Mouse (Mus musculus): ENCODE results near the gene Znhit3. TPM values are rescaled to one million over a fixed set of nuclear protein-coding genes. Genes with fewer than 3 reads are reported as not detected.

Znhit3 gene
- polyA plus RNA-seq, 1 experiment from 2014 or later, result 21.8 TPM

GRCm38 (mm10) chr11:84943948-84944347, 27.8 kb upstream of the Znhit3 start:
- Histone ChIP-seq H3K27me3 (ENCODE audit: insufficient read depth, low read length) (peaks cover 18% of the 10 kb centered on the region; the same call in 1 of the 2 replicates), H3K4me3 (ENCODE audit: low read depth, low read length) (no peak overlapping the region), H3K27ac (ENCODE audit: low read depth) (no peak overlapping the region)

GRCm38 (mm10) chr11:84940140-84940539, 24.0 kb upstream of the Znhit3 start:
- no peak for TF ChIP-seq EP300 (IDR thresholded peaks at IDR 0.05; ENCODE audit: low read depth)
- Histone ChIP-seq H3K27me3 (ENCODE audit: insufficient read depth, low read length) (peaks cover 16% of the 10 kb centered on the region; the same call in 1 of the 2 replicates), H3K36me3 (replicated peaks; ENCODE audit: insufficient read depth, low read length) (no peaks in the 10 kb centered on the region), H3K27ac (ENCODE audit: low read depth) (no peak overlapping the region), H3K4me1 (ENCODE audit: insufficient read depth) (no peaks in the 10 kb centered on the region), H3K9ac (replicated peaks) (no peak overlapping the region), H3K9me3 (ENCODE audit: low read length) (no peaks in the 10 kb centered on the region), H3K4me3 (ENCODE audit: low read depth, low read length) (no peak overlapping the region), H3K4me2 (ENCODE audit: low read depth, low read length) (no peak overlapping the region)
- no peak for ATAC-seq
- DNase-seq, result no peak
- WGBS (ENCODE audit: insufficient replicate concordance), result 74% methylated on average over 10 of the region's 10 CpGs

More at GRCm38 (mm10) chr11:84943948-84944347, 27.8 kb upstream of the Znhit3 start:
- ATAC-seq, result no peak
- Histone ChIP-seq H3K9me3 (ENCODE audit: low read length) (no peaks in the 10 kb centered on the region), H3K36me3 (replicated peaks; ENCODE audit: insufficient read depth, low read length) (no peaks in the 10 kb centered on the region), H3K9ac (replicated peaks) (no peak overlapping the region), H3K4me1 (ENCODE audit: insufficient read depth) (peaks cover 3% of the 10 kb centered on the region; the same call in 1 of the 2 replicates), H3K4me2 (ENCODE audit: low read depth, low read length) (no peak overlapping the region; the same call in 1 of the 2 replicates)
- peak; percentile 65 for DNase-seq
- 1% methylated on average over 15 of the region's 15 CpGs for WGBS (ENCODE audit: insufficient replicate concordance)
- TF ChIP-seq EP300 (IDR thresholded peaks at IDR 0.05; ENCODE audit: low read depth), result no peak

DNA sequence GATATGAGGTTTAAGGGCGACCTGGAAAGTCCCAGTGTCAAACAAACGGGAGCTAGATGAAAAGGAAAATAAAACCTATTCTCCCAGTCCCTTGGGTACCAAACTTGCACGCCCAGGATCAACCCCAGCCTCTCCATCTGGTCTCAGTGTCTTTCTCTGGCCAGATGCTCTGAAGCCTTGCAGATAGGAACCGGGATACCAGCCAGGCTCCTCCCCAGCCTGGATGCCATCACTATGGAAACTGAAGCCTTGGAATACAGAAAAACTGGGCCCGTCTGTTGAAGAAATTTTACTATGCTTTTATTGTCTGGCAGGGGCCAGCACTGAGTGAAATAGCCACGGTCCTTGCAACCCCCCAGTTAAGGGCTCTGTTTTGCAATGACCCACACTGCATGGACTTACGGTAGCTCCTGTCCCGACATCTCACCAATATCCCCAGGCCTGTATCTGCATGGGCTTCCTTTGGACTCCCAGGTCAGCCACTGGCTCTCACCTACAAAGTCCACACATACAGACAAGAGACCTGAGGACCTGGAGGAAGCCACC, 23.4 kb upstream of the Znhit3 start:
- Histone ChIP-seq H3K27me3 (ENCODE audit: insufficient read depth, low read length) (peaks cover 14% of the 10 kb centered on the region; the same call in 1 of the 2 replicates), H3K4me3 (ENCODE audit: low read depth, low read length) (no peak overlapping the region), H3K9ac (replicated peaks) (no peak overlapping the region), H3K4me2 (ENCODE audit: low read depth, low read length) (no peak overlapping the region), H3K9me3 (ENCODE audit: low read length) (no peaks in the 10 kb centered on the region), H3K4me1 (ENCODE audit: insufficient read depth) (no peaks in the 10 kb centered on the region), H3K27ac (ENCODE audit: low read depth) (no peak overlapping the region), H3K36me3 (replicated peaks; ENCODE audit: insufficient read depth, low read length) (no peaks in the 10 kb centered on the region)
- no peak for TF ChIP-seq CTCF (IDR thresholded peaks at IDR 0.05; ENCODE audit: low read depth)
- no peak for DNase-seq
- 61% methylated on average over 8 of the region's 8 CpGs for WGBS (ENCODE audit: insufficient replicate concordance)
- no peak for ATAC-seq

GRCm38 (mm10) chr11:84932261-84932660, 16.1 kb upstream of the Znhit3 start:
- no peak for DNase-seq
- H3K27ac ChIP-seq (ENCODE audit: low read depth), result no peak overlapping the region
- H3K4me2 ChIP-seq (ENCODE audit: low read depth, low read length), result no peak overlapping the region
- H3K9me3 ChIP-seq (ENCODE audit: low read length), result no peaks in the 10 kb centered on the region
- no peaks in the 10 kb centered on the region for H3K4me1 ChIP-seq (ENCODE audit: insufficient read depth)
- WGBS (ENCODE audit: insufficient replicate concordance), result 19% methylated on average over 6 of the region's 6 CpGs
- no peak for ATAC-seq
- no peak overlapping the region for H3K4me3 ChIP-seq (ENCODE audit: low read depth, low read length)
- no peaks in the 10 kb centered on the region for H3K36me3 ChIP-seq (replicated peaks; ENCODE audit: insufficient read depth, low read length)
- no peak overlapping the region for H3K9ac ChIP-seq (replicated peaks)
- TF ChIP-seq CTCF (IDR thresholded peaks at IDR 0.05; ENCODE audit: low read depth) (no peak), EP300 (IDR thresholded peaks at IDR 0.05; ENCODE audit: low read depth) (no peak)
- no peaks in the 10 kb centered on the region for H3K27me3 ChIP-seq (ENCODE audit: insufficient read depth, low read length)

DNA sequence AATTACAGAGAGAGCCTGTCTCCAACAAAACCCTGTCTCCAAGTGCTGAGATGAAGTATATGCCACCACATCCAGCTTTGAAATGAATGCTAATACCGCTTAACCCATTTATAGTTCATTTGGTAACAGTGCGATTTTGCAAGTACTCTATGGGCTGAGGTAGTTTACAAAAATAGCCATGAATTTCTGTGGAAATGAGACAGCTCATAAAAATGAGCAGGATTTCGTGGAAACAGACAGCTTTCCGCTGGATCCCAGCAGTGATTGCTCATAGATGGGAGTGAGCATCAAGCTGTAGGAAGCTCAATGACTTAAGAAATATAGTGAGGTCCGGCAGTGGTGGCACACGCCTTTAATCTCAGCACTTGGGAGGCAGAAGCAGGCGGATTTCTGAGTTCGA, 4.8 kb upstream of the Znhit3 start:
- 80% methylated on average over 8 of the region's 8 CpGs for WGBS (ENCODE audit: insufficient replicate concordance)
- TF ChIP-seq CTCF (IDR thresholded peaks at IDR 0.05; ENCODE audit: low read depth) (no peak), EP300 (IDR thresholded peaks at IDR 0.05; ENCODE audit: low read depth) (no peak)
- Histone ChIP-seq H3K4me3 (ENCODE audit: low read depth, low read length) (no peak overlapping the region), H3K4me2 (ENCODE audit: low read depth, low read length) (no peak overlapping the region), H3K27ac (ENCODE audit: low read depth) (no peak overlapping the region), H3K9me3 (ENCODE audit: low read length) (no peaks in the 10 kb centered on the region), H3K36me3 (replicated peaks; ENCODE audit: insufficient read depth, low read length) (no peaks in the 10 kb centered on the region), H3K9ac (replicated peaks) (no peak overlapping the region), H3K27me3 (ENCODE audit: insufficient read depth, low read length) (no peaks in the 10 kb centered on the region), H3K4me1 (ENCODE audit: insufficient read depth) (peaks cover 7% of the 10 kb centered on the region; the same call in 1 of the 2 replicates)
- ATAC-seq, result no peak
- no peak for DNase-seq

- Histone ChIP-seq H3K4me1 (ENCODE audit: insufficient read depth) (peaks cover 12% of the 10 kb centered on the region), H3K27me3 (ENCODE audit: insufficient read depth, low read length) (no peaks in the 10 kb centered on the region), H3K9ac (replicated peaks) (no peak overlapping the region), H3K4me2 (ENCODE audit: low read depth, low read length) (no peak overlapping the region), H3K9me3 (ENCODE audit: low read length) (no peaks in the 10 kb centered on the region), H3K36me3 (replicated peaks; ENCODE audit: insufficient read depth, low read length) (no peaks in the 10 kb centered on the region), H3K27ac (ENCODE audit: low read depth) (no peak overlapping the region), H3K4me3 (ENCODE audit: low read depth, low read length) (no peak overlapping the region)
- DNase-seq, result no peak
- ATAC-seq, result no peak
- WGBS (ENCODE audit: insufficient replicate concordance), result 55% methylated on average over 7 of the region's 7 CpGs
- TF ChIP-seq EP300 (IDR thresholded peaks at IDR 0.05; ENCODE audit: low read depth) (no peak), CTCF (IDR thresholded peaks at IDR 0.05; ENCODE audit: low read depth) (no peak)
Measured at GRCm38 (mm10) chr11:84919951-84920350, 3.8 kb upstream of the Znhit3 start.

GRCm38 (mm10) chr11:84919276-84919675, 3.1 kb upstream of the Znhit3 start:
- peak; percentile 61 for DNase-seq
- Histone ChIP-seq H3K4me1 (ENCODE audit: insufficient read depth) (peaks cover 16% of the 10 kb centered on the region), H3K9ac (replicated peaks) (no peak overlapping the region), H3K27ac (ENCODE audit: low read depth) (no peak overlapping the region), H3K27me3 (ENCODE audit: insufficient read depth, low read length) (no peaks in the 10 kb centered on the region), H3K4me2 (ENCODE audit: low read depth, low read length) (no peak overlapping the region), H3K4me3 (ENCODE audit: low read depth, low read length) (no peak overlapping the region), H3K9me3 (ENCODE audit: low read length) (no peaks in the 10 kb centered on the region), H3K36me3 (replicated peaks; ENCODE audit: insufficient read depth, low read length) (no peaks in the 10 kb centered on the region)
- 36% methylated on average over 3 of the region's 3 CpGs for WGBS (ENCODE audit: insufficient replicate concordance)
- ATAC-seq, result 0 out of 2 replicates have a peak, but pooled peaks have one; percentile 18
- no peak for TF ChIP-seq EP300 (IDR thresholded peaks at IDR 0.05; ENCODE audit: low read depth)
- peak; percentile 70 for TF ChIP-seq CTCF (IDR thresholded peaks at IDR 0.05; ENCODE audit: low read depth)
